Mouse (Mus musculus): ENCODE data around the gene Pex7. TPM values are rescaled to one million over a fixed set of nuclear protein-coding genes. Genes with fewer than 3 reads are reported as not detected.
"Not testable (repeated sequence)": the region's sequence is repeated elsewhere in the genome, so short reads cannot be mapped to it uniquely, and the experiment has no call there.

The Pex7 gene
- polyA plus RNA-seq, 1 experiment from 2014 or later: 61.7 TPM

- Histone ChIP-seq H3K4me3 (ENCODE audit: low read depth, low read length) (peak overlapping the region; percentile 85; the same call in 1 of the 2 replicates), H3K36me3 (ENCODE audit: control insufficient read depth, insufficient read depth) (no peaks in the 10 kb centered on the region), H3K9ac (ENCODE audit: low read depth, low read length) (no peak overlapping the region), H3K27ac (ENCODE audit: low read depth, low read length) (no peak overlapping the region), H3K4me2 (replicated peaks; ENCODE audit: low read depth) (peak overlapping the region; percentile 92; the same call in 1 of the 2 replicates), H3K4me1 (replicated peaks; ENCODE audit: control insufficient read depth, insufficient read depth, low read length) (no peaks in the 10 kb centered on the region), H3K9me3 (ENCODE audit: control insufficient read depth) (no peaks in the 10 kb centered on the region), H3K27me3 (replicated peaks; ENCODE audit: control insufficient read depth, insufficient read depth, low read length) (no peaks in the 10 kb centered on the region)
- 52% methylated on average over 4 of the region's 4 CpGs for WGBS
- ATAC-seq: no peak
- TF ChIP-seq CTCF (IDR thresholded peaks at IDR 0.05; ENCODE audit: low read depth): no peak
These were observed 28.4 kb upstream of the Pex7 start for GRCm38 (mm10) chr10:19935821-19936367.

DNA sequence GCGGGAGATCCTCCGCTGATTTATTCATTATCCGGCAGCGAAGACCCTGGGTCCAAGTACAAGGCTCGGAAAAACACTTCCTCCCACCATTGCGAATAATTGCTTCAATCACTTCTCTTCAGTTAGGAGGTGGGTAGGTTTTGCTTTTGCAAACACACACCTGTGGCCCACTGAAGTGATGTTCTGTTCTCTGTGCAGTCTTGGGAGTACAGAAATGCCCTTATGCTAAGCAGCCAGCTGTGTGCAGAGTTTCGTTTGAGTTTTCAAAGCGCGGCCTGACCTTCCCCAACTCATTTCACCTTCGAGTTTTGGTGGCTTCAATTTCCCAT is 27.8 kb upstream of the Pex7 start:
- no peak for ATAC-seq
- Histone ChIP-seq H3K27me3 (replicated peaks; ENCODE audit: control insufficient read depth, insufficient read depth, low read length) (no peaks in the 10 kb centered on the region), H3K4me3 (ENCODE audit: low read depth, low read length) (peak overlapping the region; percentile 85), H3K27ac (ENCODE audit: low read depth, low read length) (no peak overlapping the region), H3K36me3 (ENCODE audit: control insufficient read depth, insufficient read depth) (no peaks in the 10 kb centered on the region), H3K9me3 (ENCODE audit: control insufficient read depth) (no peaks in the 10 kb centered on the region), H3K4me1 (replicated peaks; ENCODE audit: control insufficient read depth, insufficient read depth, low read length) (no peaks in the 10 kb centered on the region), H3K4me2 (replicated peaks; ENCODE audit: low read depth) (peak overlapping the region; percentile 92), H3K9ac (ENCODE audit: low read depth, low read length) (peak overlapping the region; percentile 78)
- WGBS: 5% methylated on average over 10 of the region's 10 CpGs
- TF ChIP-seq CTCF (IDR thresholded peaks at IDR 0.05; ENCODE audit: low read depth): no peak

DNA sequence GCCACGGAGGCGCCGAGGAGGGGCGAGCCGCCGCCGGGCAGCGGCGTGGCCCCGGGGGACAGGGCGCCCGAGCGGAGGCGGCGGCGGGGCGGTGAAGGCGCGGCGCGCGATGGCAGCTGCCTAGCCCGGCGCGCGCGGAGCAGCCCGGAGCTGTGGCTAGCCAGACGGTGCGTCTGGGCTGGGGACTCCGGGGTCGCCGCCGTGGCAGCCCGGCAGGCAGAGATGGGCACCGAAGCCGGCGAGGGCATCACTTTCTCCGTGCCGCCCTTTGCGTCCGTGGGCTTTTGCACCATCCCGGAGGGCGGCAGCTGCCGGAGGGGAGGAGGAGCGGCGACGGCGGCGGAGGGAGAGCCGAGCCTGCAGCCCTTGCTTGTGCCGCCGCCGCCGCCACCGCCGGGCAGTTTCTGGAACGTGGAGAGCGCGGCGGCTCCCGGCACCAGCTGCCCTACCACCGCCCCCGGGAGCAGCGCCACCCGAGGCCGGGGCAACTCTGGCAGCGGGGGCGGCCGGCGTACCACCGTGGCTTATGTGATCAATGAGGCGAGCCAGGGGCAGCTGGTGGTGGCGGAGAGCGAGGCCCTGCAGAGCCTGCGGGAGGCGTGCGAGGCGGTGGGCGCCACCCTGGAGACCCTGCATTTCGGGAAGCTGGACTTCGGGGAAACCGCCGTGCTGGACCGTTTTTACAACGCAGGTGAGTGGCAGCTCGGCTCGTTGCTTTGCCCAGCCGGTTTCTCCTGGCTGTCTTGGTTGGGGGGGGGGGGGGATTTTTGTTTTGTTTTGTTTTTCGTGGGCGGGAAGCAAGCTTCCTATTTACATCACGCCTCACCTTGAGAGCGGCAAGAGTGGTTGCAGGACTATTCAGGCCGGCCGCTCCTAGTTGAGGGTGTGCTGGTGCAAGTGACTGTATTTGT is 27.1 kb upstream of the Pex7 start, which contains the start of gene Map3k5:
TSS of gene Map3k5 (plus strand) at position 89 of the 911 bp plus-strand sequence.
- peak within 1 kb of the TSS; percentile 78 for H3K9ac ChIP-seq (ENCODE audit: low read depth, low read length)
- peak; percentile 51 for TF ChIP-seq CTCF (IDR thresholded peaks at IDR 0.05; ENCODE audit: low read depth)
- ATAC-seq: peak; percentile 42
- under 1% methylated on average over 67 of the region's 95 CpGs for WGBS
- H3K4me3 ChIP-seq (ENCODE audit: low read depth, low read length): peak within 1 kb of the TSS; percentile 85
- H3K36me3 ChIP-seq (ENCODE audit: control insufficient read depth, insufficient read depth): no peaks in the 10 kb centered on the region
- H3K9me3 ChIP-seq (ENCODE audit: control insufficient read depth): no peaks in the 10 kb centered on the region
- H3K27ac ChIP-seq (ENCODE audit: low read depth, low read length): peak within 1 kb of the TSS; percentile 91
- no peaks in the 10 kb centered on the region for H3K4me1 ChIP-seq (replicated peaks; ENCODE audit: control insufficient read depth, insufficient read depth, low read length)
- peak within 1 kb of the TSS; percentile 92 for H3K4me2 ChIP-seq (replicated peaks; ENCODE audit: low read depth)
- H3K27me3 ChIP-seq (replicated peaks; ENCODE audit: control insufficient read depth, insufficient read depth, low read length): no peaks in the 10 kb centered on the region

DNA sequence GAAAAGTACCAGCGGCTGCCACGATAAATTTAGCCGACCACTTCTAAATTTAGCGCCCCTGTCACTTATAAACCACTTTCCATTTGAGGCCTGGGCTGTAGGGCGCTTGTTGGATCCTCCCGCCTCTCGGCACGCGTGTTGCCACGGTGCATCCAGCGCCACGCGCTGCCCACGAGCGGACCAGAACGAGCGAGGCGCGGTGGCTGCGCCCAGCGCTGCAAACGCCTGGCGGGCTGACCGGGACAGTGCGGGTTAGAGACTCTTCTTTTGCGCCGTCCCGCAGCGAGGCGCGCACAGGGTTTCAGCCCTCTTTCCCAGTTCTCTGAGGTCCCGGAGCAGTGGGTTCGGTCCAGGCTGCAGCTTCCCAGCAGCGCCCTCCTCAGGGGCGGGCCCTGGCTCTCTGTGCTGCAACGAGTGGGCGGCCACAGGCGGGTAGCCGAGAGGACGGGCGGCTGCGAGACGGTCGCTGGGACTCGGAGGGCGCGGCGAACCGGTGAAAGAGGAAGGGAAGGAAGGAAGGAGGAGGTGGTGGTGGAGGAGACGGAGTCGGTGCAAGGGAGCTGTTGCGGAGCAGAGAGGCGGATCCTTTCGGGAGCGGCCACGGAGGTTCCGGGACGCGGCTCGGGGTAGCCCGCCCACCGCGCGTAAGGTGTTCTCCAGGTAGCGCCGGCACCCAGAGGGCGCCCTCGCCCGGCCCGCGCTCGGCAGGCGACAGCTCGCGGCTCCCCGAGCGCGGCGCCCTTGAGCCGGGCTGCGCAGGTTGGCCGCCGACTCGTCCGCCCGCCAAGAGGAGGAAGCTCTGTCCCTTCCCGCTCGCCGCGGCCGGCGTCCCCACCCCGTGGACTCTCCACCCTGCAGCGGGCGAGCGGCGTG is 26.3 kb upstream of the Pex7 start:
- Histone ChIP-seq H3K36me3 (ENCODE audit: control insufficient read depth, insufficient read depth) (no peaks in the 10 kb centered on the region), H3K4me2 (replicated peaks; ENCODE audit: low read depth) (peak overlapping the region; percentile 92), H3K9ac (ENCODE audit: low read depth, low read length) (peak overlapping the region; percentile 78), H3K4me3 (ENCODE audit: low read depth, low read length) (peak overlapping the region; percentile 85), H3K27me3 (replicated peaks; ENCODE audit: control insufficient read depth, insufficient read depth, low read length) (no peaks in the 10 kb centered on the region), H3K27ac (ENCODE audit: low read depth, low read length) (peak overlapping the region; percentile 91), H3K9me3 (ENCODE audit: control insufficient read depth) (no peaks in the 10 kb centered on the region), H3K4me1 (replicated peaks; ENCODE audit: control insufficient read depth, insufficient read depth, low read length) (no peaks in the 10 kb centered on the region)
- TF ChIP-seq CTCF (IDR thresholded peaks at IDR 0.05; ENCODE audit: low read depth): peak; percentile 62
- WGBS: under 1% methylated on average over 91 of the region's 97 CpGs
- peak; percentile 90 for ATAC-seq

GRCm38 (mm10) chr10:19932986-19933385 is 25.5 kb upstream of the Pex7 start:
- Histone ChIP-seq H3K4me3 (ENCODE audit: low read depth, low read length) (peak overlapping the region; percentile 85), H3K4me2 (replicated peaks; ENCODE audit: low read depth) (peak overlapping the region; percentile 92), H3K4me1 (replicated peaks; ENCODE audit: control insufficient read depth, insufficient read depth, low read length) (no peaks in the 10 kb centered on the region), H3K9ac (ENCODE audit: low read depth, low read length) (no peak overlapping the region), H3K9me3 (ENCODE audit: control insufficient read depth) (no peaks in the 10 kb centered on the region), H3K27ac (ENCODE audit: low read depth, low read length) (no peak overlapping the region), H3K27me3 (replicated peaks; ENCODE audit: control insufficient read depth, insufficient read depth, low read length) (no peaks in the 10 kb centered on the region), H3K36me3 (ENCODE audit: control insufficient read depth, insufficient read depth) (no peaks in the 10 kb centered on the region)
- no peak for ATAC-seq
- 47% methylated on average over 3 of the region's 3 CpGs for WGBS
- TF ChIP-seq CTCF (IDR thresholded peaks at IDR 0.05; ENCODE audit: low read depth): no peak

DNA sequence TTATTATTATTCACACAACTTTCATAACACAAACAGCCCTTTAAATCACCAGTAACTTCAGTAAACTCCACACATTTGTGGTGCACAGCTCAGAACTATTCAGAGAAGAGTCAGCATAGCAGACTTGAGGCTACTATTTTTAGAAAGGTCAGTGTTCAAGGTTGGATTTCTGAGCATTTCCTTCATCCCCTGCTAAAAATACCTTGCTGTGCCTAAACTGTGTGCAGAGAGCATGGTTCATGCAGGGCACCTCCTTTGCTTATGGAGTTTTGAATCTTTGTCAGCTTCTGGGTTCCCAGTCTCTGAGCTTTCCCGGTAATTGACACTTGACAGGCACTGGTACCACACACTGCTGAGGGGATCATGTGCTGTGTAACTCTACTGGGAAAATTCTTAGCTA is 20.7 kb upstream of the Pex7 start:
- 80% methylated on average over 1 of the region's 1 CpGs for WGBS
- Histone ChIP-seq H3K36me3 (ENCODE audit: control insufficient read depth, insufficient read depth) (no peaks in the 10 kb centered on the region), H3K4me3 (ENCODE audit: low read depth, low read length) (no peak overlapping the region), H3K27me3 (replicated peaks; ENCODE audit: control insufficient read depth, insufficient read depth, low read length) (no peaks in the 10 kb centered on the region), H3K27ac (ENCODE audit: low read depth, low read length) (no peak overlapping the region), H3K9ac (ENCODE audit: low read depth, low read length) (no peak overlapping the region), H3K4me1 (replicated peaks; ENCODE audit: control insufficient read depth, insufficient read depth, low read length) (no peaks in the 10 kb centered on the region), H3K4me2 (replicated peaks; ENCODE audit: low read depth) (no peak overlapping the region), H3K9me3 (ENCODE audit: control insufficient read depth) (no peaks in the 10 kb centered on the region)
- TF ChIP-seq CTCF (IDR thresholded peaks at IDR 0.05; ENCODE audit: low read depth): no peak
- ATAC-seq: no peak

GRCm38 (mm10) chr10:19926391-19926897 is 19.0 kb upstream of the Pex7 start:
- WGBS: 40% methylated on average over 4 of the region's 4 CpGs
- H3K9ac ChIP-seq (ENCODE audit: low read depth, low read length); H3K4me3 ChIP-seq (ENCODE audit: low read depth, low read length); H3K4me2 ChIP-seq (replicated peaks; ENCODE audit: low read depth); H3K9me3 ChIP-seq (ENCODE audit: control insufficient read depth); H3K27ac ChIP-seq (ENCODE audit: low read depth, low read length); H3K4me1 ChIP-seq (replicated peaks; ENCODE audit: control insufficient read depth, insufficient read depth, low read length); H3K27me3 ChIP-seq (replicated peaks; ENCODE audit: control insufficient read depth, insufficient read depth, low read length); H3K36me3 ChIP-seq (ENCODE audit: control insufficient read depth, insufficient read depth): not testable (repeated sequence)
- ATAC-seq: peak; percentile 41; the same call in 1 of the 2 replicates

Measured in intestine, postnatal 0 days (tissue).